Mouse (Mus musculus) thymus, postnatal 4 days (tissue): ENCODE measurements around the gene Pskh1.

Source experiments
- DNase-seq: peaks from one replicate; pipeline ENCODE4 v3.0.0; 2021

Pskh1 gene

DNA sequence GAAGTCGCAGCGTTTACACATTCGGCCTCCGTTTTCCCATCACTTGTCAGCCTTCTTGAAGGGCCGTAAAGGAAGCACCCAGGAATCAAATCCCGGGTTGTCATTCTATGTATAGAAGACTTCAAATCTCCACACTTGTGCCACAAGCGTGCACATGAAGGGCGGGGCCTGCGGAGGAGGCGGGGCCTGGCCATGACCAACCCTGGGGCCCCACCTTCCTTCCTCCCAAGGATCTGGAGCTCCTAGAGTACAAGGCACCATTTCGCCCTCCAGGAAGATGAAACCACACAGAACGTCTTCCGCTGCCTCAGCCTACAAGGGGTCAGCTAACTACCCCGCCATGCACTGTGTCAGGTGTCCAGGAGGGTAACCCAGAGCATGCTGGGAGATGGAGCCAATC, 60.9 kb downstream of the Pskh1 start:
- peak; percentile 50 for DNase-seq

DNA sequence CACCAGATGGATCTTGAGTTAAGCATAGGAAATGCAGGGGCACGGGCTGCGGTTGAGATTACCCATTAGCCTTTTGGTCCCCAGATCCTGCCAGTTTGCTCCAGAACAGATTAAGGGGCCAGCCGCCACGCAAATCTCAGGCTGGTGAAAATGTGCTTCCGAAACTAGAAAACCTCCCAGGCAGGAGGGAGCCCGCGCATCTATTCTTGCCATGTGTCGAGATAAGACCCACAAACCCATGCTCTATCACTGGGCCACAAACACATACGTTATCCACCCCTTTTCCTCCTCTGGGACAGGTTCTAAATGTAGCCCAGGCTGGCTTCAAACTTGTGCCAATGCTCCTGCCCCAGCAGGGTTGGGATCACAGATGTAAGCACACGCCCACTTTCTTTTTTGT, 61.3 kb downstream of the Pskh1 start:
- no peak for DNase-seq

DNA sequence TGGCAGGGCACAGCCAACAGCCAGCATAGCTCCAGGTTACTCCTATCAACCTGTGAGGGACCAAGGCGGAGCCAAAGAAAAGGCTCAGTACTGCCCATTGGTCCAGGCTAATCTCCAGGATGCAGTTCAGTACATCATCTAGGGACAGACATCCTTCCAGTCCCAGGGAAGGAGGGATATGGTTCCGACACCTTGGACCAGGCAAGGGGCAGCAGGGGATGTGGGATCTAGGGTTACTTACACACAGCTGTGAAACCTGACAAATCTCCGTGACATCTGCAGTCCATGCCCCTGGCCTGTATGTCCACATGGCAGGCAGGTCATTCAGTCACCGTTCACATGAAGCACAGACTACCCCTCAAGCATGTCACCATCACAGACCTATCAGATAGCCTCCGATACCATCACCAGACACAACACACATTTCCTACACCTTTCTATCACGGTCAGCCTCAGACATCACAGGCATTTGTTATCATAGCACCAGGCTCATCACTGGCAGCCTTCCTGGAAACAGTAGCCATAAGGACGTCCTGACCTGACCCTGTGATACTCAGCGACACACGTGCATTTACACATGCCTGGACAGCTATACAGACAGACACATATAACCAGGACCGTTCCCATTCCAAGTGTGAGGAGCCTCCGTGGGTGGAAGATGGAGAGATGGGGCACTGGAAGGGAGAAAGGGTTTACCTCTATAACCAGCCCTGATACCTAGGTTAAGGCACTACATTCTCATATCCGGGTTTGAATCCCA, 64.4 kb downstream of the Pskh1 start:
- no peak for DNase-seq

DNA sequence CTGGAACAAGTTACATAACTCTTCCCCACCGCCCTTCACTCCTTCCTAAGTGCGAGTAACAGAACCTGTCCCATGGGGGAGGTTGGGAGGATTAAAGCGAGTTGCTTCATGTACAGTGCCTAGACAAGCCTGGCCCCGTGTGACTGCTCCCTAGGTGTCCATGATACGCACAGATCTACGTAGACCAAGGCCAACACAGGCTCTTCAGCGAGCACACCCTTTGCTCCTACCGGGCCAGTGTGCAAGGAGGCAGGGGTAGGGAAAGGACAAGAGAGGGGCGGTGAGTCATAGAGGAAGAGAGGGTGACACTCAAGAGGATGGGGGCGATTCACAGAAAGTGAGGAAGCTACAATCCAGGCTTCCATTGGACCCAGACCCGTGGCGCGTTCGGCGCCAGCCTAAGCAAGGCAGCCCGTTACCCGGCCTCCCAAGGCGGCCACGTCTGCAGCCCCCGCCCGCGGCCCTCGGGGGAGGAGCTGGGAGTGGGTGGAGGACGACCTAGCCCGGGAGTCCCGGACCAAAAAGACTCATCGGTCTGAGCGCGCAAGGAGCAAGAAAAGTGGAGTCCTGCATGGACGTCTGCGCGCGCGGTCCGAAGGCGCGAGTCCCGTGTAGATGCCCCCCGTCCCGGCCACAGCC, 65.1 kb downstream of the Pskh1 start:
- peak; percentile 77 for DNase-seq

DNA sequence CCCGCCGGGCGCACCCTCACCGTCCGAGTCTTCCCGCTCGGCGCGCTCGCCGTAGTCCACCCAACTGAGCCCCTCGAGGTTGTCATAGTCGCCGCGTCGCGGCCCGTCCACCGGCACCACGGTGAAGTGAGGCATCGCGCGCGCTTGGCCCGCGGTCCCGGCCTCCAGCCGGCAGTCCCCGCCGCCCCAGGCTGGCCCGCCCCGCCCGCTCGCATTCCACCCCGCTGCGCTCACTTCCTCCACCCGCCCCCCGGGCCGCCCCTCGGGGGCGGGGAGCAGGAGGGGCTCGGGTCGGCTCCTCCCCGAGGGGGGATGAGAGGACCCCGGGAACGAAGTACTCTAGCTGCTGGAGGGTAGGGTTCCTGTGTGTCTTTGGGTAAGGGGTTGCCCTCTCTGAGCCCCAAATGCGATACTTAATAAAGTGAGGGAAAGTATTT, 65.7 kb downstream of the Pskh1 start, which contains the start of gene Slc12a4:
TSS of gene Slc12a4 (minus strand) at position 193 of the 437 bp plus-strand sequence.
- peak; percentile 91 for DNase-seq

DNA sequence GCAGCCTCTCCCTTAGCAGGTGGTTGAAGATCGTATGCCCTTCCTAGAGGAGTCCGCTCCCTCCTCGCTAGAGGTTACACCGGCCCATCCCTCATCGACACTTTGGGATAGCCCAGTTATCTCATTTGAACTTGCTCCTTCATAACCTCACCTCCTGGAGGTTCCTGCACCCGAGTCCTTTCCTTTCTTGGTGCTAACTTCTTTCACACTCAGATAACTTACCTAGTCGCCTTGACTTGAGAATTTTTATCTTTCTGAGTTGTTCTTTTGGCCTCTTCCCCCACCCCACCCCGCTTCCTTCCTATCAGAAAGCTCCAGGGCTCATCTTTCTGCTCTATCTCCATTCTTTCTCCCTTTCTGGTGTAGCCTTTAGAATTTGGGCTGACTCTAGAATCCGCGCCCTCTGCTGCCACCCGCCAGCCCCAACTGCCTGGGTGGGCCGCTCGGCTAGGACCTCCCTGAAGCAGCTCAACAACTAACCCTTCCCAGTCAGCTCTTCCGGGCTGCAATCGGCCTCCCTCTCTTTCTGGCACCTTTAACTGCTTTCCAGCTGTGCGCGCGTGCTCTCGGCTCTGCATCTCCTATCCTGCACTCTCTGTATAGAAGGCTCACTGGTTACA, 66.6 kb downstream of the Pskh1 start:
- peak; percentile 71 for DNase-seq

DNA sequence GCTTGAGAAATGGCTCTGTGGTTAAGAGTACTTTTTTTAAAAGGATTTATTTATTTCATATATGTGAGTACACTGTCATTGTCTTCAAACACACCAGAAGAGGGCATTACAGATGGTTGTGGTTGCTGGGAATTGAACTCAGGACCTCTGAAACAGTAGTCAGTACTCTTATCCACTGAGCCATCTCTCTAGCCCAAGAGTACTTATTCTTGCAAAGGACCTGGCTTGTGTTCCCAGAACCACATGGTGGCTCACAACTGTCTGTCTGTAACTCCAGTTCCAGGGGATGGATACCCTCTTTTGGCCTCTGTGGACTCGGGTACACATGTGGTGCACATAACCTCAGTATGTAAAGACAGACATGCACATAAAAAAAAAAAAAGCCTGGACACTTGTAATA, 69.1 kb downstream of the Pskh1 start:
- DNase-seq = no peak

DNA sequence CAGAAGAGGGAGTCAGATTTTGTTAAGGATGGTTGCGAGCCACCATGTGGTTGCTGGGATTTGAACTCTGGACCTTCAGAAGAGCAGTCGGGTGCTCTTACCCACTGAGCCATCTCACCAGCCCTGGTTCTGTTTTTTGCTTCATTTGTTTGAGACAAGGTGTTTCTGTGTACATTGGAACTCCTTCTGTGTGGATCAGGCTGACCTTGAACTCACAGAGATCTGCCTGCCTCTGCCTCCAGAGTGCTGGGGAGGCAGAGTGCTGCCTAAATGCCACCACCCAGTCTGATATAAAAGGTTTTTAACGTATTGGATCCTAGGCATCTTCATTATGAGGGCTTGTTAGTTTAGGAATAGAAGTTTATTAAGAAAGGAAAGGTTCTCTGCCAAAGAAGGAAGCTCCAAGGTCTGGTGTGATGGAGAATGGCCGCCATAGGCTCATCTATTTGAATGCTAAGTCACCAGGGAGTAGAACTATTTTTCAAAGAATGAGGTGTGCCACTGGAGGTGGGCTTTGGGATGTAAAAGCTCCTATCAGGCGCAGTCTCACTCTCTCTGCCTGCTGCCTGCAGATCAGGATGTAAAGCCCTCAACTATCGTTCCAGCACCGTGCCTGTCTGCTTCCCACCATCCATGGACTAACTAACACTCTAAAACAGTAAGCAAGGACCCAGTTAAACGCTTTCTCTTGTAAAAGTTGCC, 70.9 kb downstream of the Pskh1 start:
- DNase-seq = no peak

DNA sequence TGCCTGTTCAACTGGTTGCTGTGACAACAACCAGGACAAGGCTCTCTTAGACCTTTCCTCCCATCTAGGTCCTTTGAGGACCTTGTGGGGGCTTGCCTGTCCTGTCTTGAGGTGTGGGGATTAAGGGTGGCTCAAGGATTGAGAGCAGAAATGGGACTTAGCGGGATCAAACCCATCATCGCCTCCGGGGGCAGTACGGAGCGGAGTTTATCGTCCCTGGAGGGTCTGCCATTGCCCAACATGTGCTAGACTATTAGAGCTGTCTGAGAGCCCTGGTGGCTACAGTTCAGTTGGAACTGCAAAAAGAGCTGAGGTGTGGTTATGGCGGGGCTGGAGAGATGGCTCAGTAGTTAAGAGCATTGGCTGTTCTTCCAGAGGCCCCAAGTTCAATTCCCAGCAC, 75.1 kb downstream of the Pskh1 start:
- no peak for DNase-seq

DNA sequence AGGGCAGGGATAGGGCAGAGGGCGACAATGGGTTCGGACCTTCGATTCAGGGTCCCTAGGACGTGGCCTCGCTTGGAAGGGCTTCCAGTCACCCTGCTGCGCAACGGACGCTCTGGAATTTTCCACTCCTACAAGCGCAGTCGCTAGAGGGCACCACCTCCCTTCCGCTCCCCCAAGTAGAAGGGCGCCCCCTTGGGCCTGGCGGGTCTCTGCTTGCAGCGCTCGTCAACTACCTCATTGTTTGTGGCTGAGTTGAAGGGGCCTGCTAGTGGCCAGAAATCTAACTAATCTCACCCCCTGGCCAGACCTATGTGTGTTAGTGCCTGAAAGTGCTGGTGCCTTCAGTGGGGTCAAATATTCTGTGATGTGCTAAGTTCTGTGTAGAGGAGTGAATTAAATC, 79.1 kb downstream of the Pskh1 start, which contains the start of gene Dpep3:
TSS of gene Dpep3 (minus strand) at position 105 of the 400 bp plus-strand sequence.
- peak; percentile 32 for DNase-seq

DNA sequence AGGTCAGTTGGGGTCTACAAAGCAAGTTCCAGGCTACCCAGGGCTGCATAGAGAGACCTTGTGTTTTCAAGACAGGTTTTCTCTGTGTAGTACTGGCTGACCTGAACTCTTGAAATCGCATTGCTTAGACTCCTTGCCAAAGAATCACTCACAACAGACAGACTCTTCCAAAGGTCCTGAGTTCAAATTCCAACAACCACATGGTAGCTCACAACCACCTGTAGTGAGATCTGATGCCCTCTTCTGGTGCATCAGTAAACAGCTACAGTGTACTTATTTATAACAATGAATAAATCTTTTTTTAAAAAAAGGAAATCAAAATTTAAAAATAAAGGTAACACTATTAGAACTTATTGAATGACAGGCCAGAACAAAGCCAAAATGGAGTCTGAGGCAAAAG, 80.9 kb downstream of the Pskh1 start:
- DNase-seq = no peak
